Mouse (Mus musculus) lung, postnatal 0 days (tissue): ENCODE results near the gene Mybbp1a. TPM values are rescaled to one million over a fixed set of nuclear protein-coding genes. Genes with fewer than 3 reads are reported as not detected.

Experiments used
- ATAC-seq: fragments of 200-750 bp; cut with Nextera tagmentation; 2 replicates; pipeline ENCODE4 v1.8.0; 2017; ENCODE audit warnings: moderate library complexity
- DNase-seq: peaks from one replicate; pipeline ENCODE4 v3.0.0-alpha.2; 2016; ENCODE audit warnings: low spot score
- H3K27ac ChIP-seq: fragments of 300-500 bp; sonication (generic); 2 replicates; pipeline ENCODE4 v1.5.1; 2014; ENCODE audit warnings: antibody characterized with exemption, mild to moderate bottlenecking, low read length, mixed read lengths
- H3K27me3 ChIP-seq: fragments of 300-500 bp; sonication (generic); replicated peaks from 2 replicates; pipeline ENCODE4 v1.6.1; 2014; ENCODE audit warnings: low read length, mixed read lengths; ENCODE audit not compliant: insufficient read depth
- H3K36me3 ChIP-seq: fragments of 300-500 bp; sonication (generic); 2 replicates; pipeline ENCODE4 v1.6.1; 2014; ENCODE audit warnings: low read length, mixed read lengths; ENCODE audit not compliant: insufficient read depth
- H3K4me1 ChIP-seq: fragments of 300-500 bp; sonication (generic); 2 replicates; pipeline ENCODE4 v1.6.1; 2014; ENCODE audit warnings: antibody characterized with exemption, low read depth, low read length, mixed read lengths; ENCODE audit not compliant: insufficient read depth
- H3K4me2 ChIP-seq: fragments of 300-500 bp; sonication (generic); replicated peaks from 2 replicates; pipeline ENCODE4 v1.6.1; 2014; ENCODE audit warnings: low read depth, mild to moderate bottlenecking, low read length, moderate library complexity, mixed read lengths
- H3K4me3 ChIP-seq: fragments of 300-500 bp; sonication (generic); 2 replicates; pipeline ENCODE4 v1.5.1; 2014; ENCODE audit warnings: low read depth, low read length
- H3K9ac ChIP-seq: fragments of 300-500 bp; sonication (generic); replicated peaks from 2 replicates; pipeline ENCODE4 v1.6.1; 2014; ENCODE audit warnings: low read depth, mild to moderate bottlenecking
- H3K9me3 ChIP-seq: fragments of 300-500 bp; sonication (generic); 2 replicates; pipeline ENCODE4 v1.6.1; 2016; ENCODE audit warnings: low read length, mixed read lengths
- CTCF ChIP-seq: IDR thresholded peaks from 2 replicates; pipeline ENCODE4 v1.5.1; 2016; ENCODE audit warnings: antibody characterized with exemption, mild to moderate bottlenecking
- EP300 ChIP-seq: IDR thresholded peaks from 2 replicates; pipeline ENCODE4 v1.6.1; 2016; ENCODE audit warnings: antibody characterized with exemption, mild to moderate bottlenecking, control low read depth
- WGBS: fragments of 180-500 bp; shearing (Covaris S2); extraction: QIAGEN DNeasy Blood & Tissue Kit; methylation state at CpG from one replicate; pipeline ENCODE4 v1.1.7; 2014; 5-methylcytosine and 5-hydroxymethylcytosine counted together
- polyA plus RNA-seq: library from polyadenylated mRNA; unstranded; fragments of >200 nt; fragmentation: Nextera tagmentation; extraction: Ambion mirVana; gene quantifications from 2 replicates; pipeline ENCODE4 v1.2.1, GENCODE M21; 2015

The Mybbp1a gene
- polyA plus RNA-seq, 1 experiment from 2014 or later = 44.3 TPM

- Histone ChIP-seq H3K9me3 (no peaks in the 10 kb centered on the region), H3K9ac (no peak overlapping the region), H3K27ac (peak overlapping the region; percentile 81; the same call in 1 of the 2 replicates), H3K4me1 (peaks cover 21% of the 10 kb centered on the region; the same call in 1 of the 2 replicates), H3K36me3 (no peaks in the 10 kb centered on the region; the same call in 1 of the 2 replicates), H3K27me3 (no peaks in the 10 kb centered on the region), H3K4me2 (peak overlapping the region; percentile 91), H3K4me3 (no peak overlapping the region)
- DNase-seq = peak; percentile 71
- WGBS = 41% methylated on average over 7 of the region's 8 CpGs
- ATAC-seq = peak; percentile 36
- no peak for TF ChIP-seq EP300
- no peak for TF ChIP-seq CTCF
Observed at GRCm38 (mm10) chr11:72406079-72406675, 35.0 kb upstream of the Mybbp1a start.

- WGBS = 27% methylated on average over 3 of the region's 3 CpGs
- Histone ChIP-seq H3K27me3 (no peaks in the 10 kb centered on the region), H3K27ac (peak overlapping the region; percentile 81), H3K4me3 (peak overlapping the region; percentile 12; the same call in 1 of the 2 replicates), H3K9me3 (no peaks in the 10 kb centered on the region), H3K4me1 (peaks cover 21% of the 10 kb centered on the region; the same call in 1 of the 2 replicates), H3K36me3 (no peaks in the 10 kb centered on the region), H3K4me2 (peak overlapping the region; percentile 91), H3K9ac (no peak overlapping the region)
- no peak for DNase-seq
- ATAC-seq = no peak
- TF ChIP-seq EP300 (no peak), CTCF (no peak)
Observed at GRCm38 (mm10) chr11:72407081-72407480, 34.1 kb upstream of the Mybbp1a start.

GRCm38 (mm10) chr11:72407574-72407973, 33.6 kb upstream of the Mybbp1a start:
- Histone ChIP-seq H3K4me3 (peak overlapping the region; percentile 65; the same call in 1 of the 2 replicates), H3K36me3 (no peaks in the 10 kb centered on the region), H3K9ac (no peak overlapping the region), H3K4me2 (peak overlapping the region; percentile 91), H3K27ac (peak overlapping the region; percentile 81; the same call in 1 of the 2 replicates), H3K4me1 (peaks cover 21% of the 10 kb centered on the region; the same call in 1 of the 2 replicates), H3K27me3 (no peaks in the 10 kb centered on the region), H3K9me3 (no peaks in the 10 kb centered on the region)
- no peak for DNase-seq
- no peak for ATAC-seq
- 11% methylated on average over 7 of the region's 7 CpGs for WGBS
- no peak for TF ChIP-seq CTCF
- TF ChIP-seq EP300 = no peak

GRCm38 (mm10) chr11:72408451-72409170, 32.5 kb upstream of the Mybbp1a start:
- TF ChIP-seq EP300 (no peak), CTCF (no peak)
- WGBS = 26% methylated on average over 9 of the region's 9 CpGs
- H3K9ac ChIP-seq = peak overlapping the region; percentile 29; the same call in 1 of the 2 replicates
- no peaks in the 10 kb centered on the region for H3K9me3 ChIP-seq
- no peaks in the 10 kb centered on the region for H3K27me3 ChIP-seq
- H3K27ac ChIP-seq = peak overlapping the region; percentile 81
- no peaks in the 10 kb centered on the region for H3K36me3 ChIP-seq
- H3K4me3 ChIP-seq = peak overlapping the region; percentile 65
- peak overlapping the region; percentile 91 for H3K4me2 ChIP-seq
- DNase-seq = no peak
- peaks cover 26% of the 10 kb centered on the region; the same call in 1 of the 2 replicates for H3K4me1 ChIP-seq
- ATAC-seq = no peak

GRCm38 (mm10) chr11:72409649-72410385, 31.3 kb upstream of the Mybbp1a start:
- Histone ChIP-seq H3K36me3 (no peaks in the 10 kb centered on the region), H3K4me3 (peak overlapping the region; percentile 65), H3K4me2 (peak overlapping the region; percentile 91), H3K27ac (peak overlapping the region; percentile 81), H3K4me1 (peaks cover 28% of the 10 kb centered on the region; the same call in 1 of the 2 replicates), H3K9me3 (no peaks in the 10 kb centered on the region), H3K27me3 (no peaks in the 10 kb centered on the region), H3K9ac (0 out of 2 replicates have a peak overlapping the region, but pooled peaks have one; percentile 32)
- 32% methylated on average over 12 of the region's 12 CpGs for WGBS
- DNase-seq (no peak), ATAC-seq (no peak)
- TF ChIP-seq EP300 (no peak), CTCF (no peak)
